Mouse (Mus musculus) urinary bladder, postnatal 10 days (tissue): ENCODE measurements around the gene Lrrc19.

Source experiments
- DNase-seq: peaks from one replicate; pipeline ENCODE4 v3.0.0; 2022; ENCODE audit warnings: low spot score

The Lrrc19 gene

GRCm38 (mm10) chr4:94591765-94592381 lies 58.1 kb downstream of the Lrrc19 start:
- DNase-seq: no peak
